Mouse (Mus musculus) gastrocnemius, postnatal 14 days (tissue): Measurements from ENCODE around the gene Zcchc3. TPM values are rescaled to one million over a fixed set of nuclear protein-coding genes. Genes with fewer than 3 reads are reported as not detected.
"Not testable (repeated sequence)": the region's sequence is repeated elsewhere in the genome, so short reads cannot be mapped to it uniquely, and the experiment has no call there.

ENCODE experiments used
- DNase-seq: peaks from one replicate; pipeline ENCODE4 v3.0.0; 2021; ENCODE audit warnings: mixed read lengths
- intact Hi-C: fragments of 180-260 bp; cut with DNase I; formaldehyde crosslinking; loops from one replicate; pipeline ENCODE4 v1.15.1; 2025; ENCODE audit warnings: low total_unique reads
- long read RNA-seq, 2 experiments: library from polyadenylated mRNA; stranded (forward); transcript quantifications; one replicate each; pipeline ENCODE4 v2.0.0; 2021
- total RNA-seq, 2 experiments: library from RNA; stranded (reverse); gene quantifications; 2 replicates each; pipeline ENCODE4 v1.2.3; 2021

The Zcchc3 gene
- total RNA-seq: 1 to 10 TPM; 2.7 to 3.2 TPM
- long read RNA-seq, experiment 1, partial matches to known transcripts: 0 of 4 reads
- long read RNA-seq, experiment 1, other reads (novel, unspliced or antisense): 0 of 4 reads
- long read RNA-seq, experiment 2, transcript Zcchc3-201 (1 exons, 3,073 nt): major isoform, 8 of 8 reads
- long read RNA-seq, experiment 2, partial matches to known transcripts: 0 of 8 reads
- long read RNA-seq, experiment 2, other reads (novel, unspliced or antisense): 0 of 8 reads

- intact Hi-C loops: no loop called here
- peak; percentile 88 for DNase-seq
Measured at GRCm38 (mm10) chr2:152414591-152415165, at the start of gene Zcchc3. Gene Zcchc3, minus strand, starts transcription at chr2:152415027.

GRCm38 (mm10) chr2:152459241-152459640 lies 44.4 kb upstream of the Zcchc3 start:
- DNase-seq: no peak
- intact Hi-C loops: no loop called here

- peak; percentile 36 for DNase-seq
- intact Hi-C loops: no loop called here
Measured at GRCm38 (mm10) chr2:152452101-152452781, 37.4 kb upstream of the Zcchc3 start.

- intact Hi-C loops: no loop called here
- no peak for DNase-seq
Measured at GRCm38 (mm10) chr2:152450241-152450640, 35.4 kb upstream of the Zcchc3 start.

- no peak for DNase-seq
- intact Hi-C loops: no loop called here
Measured at GRCm38 (mm10) chr2:152447461-152447860, 32.6 kb upstream of the Zcchc3 start.

- intact Hi-C loops: no loop called here
- DNase-seq: no peak
Measured at GRCm38 (mm10) chr2:152446642-152447041, 31.8 kb upstream of the Zcchc3 start.

- intact Hi-C loops: no loop called here
- no peak for DNase-seq
Measured at GRCm38 (mm10) chr2:152443281-152443680, 28.5 kb upstream of the Zcchc3 start.

GRCm38 (mm10) chr2:152442322-152442721 lies 27.5 kb upstream of the Zcchc3 start:
- no peak for DNase-seq
- intact Hi-C loops: no loop called here

- intact Hi-C loops: no loop called here
- no peak for DNase-seq
Measured at GRCm38 (mm10) chr2:152439833-152440232, 25.0 kb upstream of the Zcchc3 start.

- intact Hi-C loops: no loop called here
- no peak for DNase-seq
Measured at GRCm38 (mm10) chr2:152438963-152439362, 24.1 kb upstream of the Zcchc3 start.

- intact Hi-C loops: loop anchor here (2.0 kb wide), 1 partner anchor 44 kb away; no protein-coding TSS in a partner anchor
- peak; percentile 81 for DNase-seq
Measured at GRCm38 (mm10) chr2:152436983-152437860, 22.4 kb upstream of the Zcchc3 start.

- no peak for DNase-seq
- intact Hi-C loops: loop anchor here (2.0 kb wide), 1 partner anchor 44 kb away; no protein-coding TSS in a partner anchor
Measured at GRCm38 (mm10) chr2:152436405-152436901, 21.6 kb upstream of the Zcchc3 start.

- DNase-seq, intact Hi-C loops: not testable (repeated sequence)
Measured at GRCm38 (mm10) chr2:152428481-152428880, 13.7 kb upstream of the Zcchc3 start.

GRCm38 (mm10) chr2:152427493-152427892 lies 12.7 kb upstream of the Zcchc3 start:
- intact Hi-C loops: no loop called here
- DNase-seq: no peak

- intact Hi-C loops: no loop called here
Measured at GRCm38 (mm10) chr2:152415786-152416185, 959 bp upstream of the Zcchc3 start.

GRCm38 (mm10) chr2:152415287-152415686 lies 460 bp upstream of the Zcchc3 start, which contains the start of gene 6820408C15Rik:
Gene 6820408C15Rik, plus strand, starts transcription at chr2:152415587.
- DNase-seq: no peak
- intact Hi-C loops: no loop called here

More at GRCm38 (mm10) chr2:152415786-152416185, 959 bp upstream of the Zcchc3 start:
- DNase-seq: no peak

GRCm38 (mm10) chr2:152413765-152414584 lies 852 bp downstream of the Zcchc3 start:
- DNase-seq: peak; percentile 20

GRCm38 (mm10) chr2:152413158-152413764 lies 1.6 kb downstream of the Zcchc3 start:
- intact Hi-C loops: no loop called here
- DNase-seq: no peak

More at GRCm38 (mm10) chr2:152413765-152414584, 852 bp downstream of the Zcchc3 start:
- intact Hi-C loops: no loop called here
